Mouse (Mus musculus) myocyte (in vitro differentiated cells): ENCODE measurements around the gene Slc25a21.

ENCODE experiments used
- E2F4 ChIP-seq: IDR thresholded peaks from one replicate; pipeline ENCODE4 v1.6.1; 2011; ENCODE audit warnings: mild to moderate bottlenecking, control low read depth, moderate library complexity; ENCODE audit not compliant: insufficient read depth
- MAX ChIP-seq: IDR thresholded peaks from one replicate; pipeline ENCODE4 v1.6.1; 2011; ENCODE audit warnings: low read depth, mild to moderate bottlenecking, control low read depth
- MYOD1 ChIP-seq, 3 experiments: IDR thresholded peaks; one replicate each; pipeline ENCODE4 v1.6.1; 2011; ENCODE audit warnings: control low read depth in 2 of 3, low read depth in 2 of 3, mild to moderate bottlenecking in 2 of 3, moderate library complexity in 1 of 3; ENCODE audit not compliant: insufficient read length in 2 of 3, control insufficient read depth in 1 of 3
- MYOG ChIP-seq, 3 experiments: IDR thresholded peaks; one replicate each; pipeline ENCODE4 v1.6.1; 2011; ENCODE audit warnings: control low read depth in 2 of 3, low read depth in 2 of 3, mild to moderate bottlenecking in 2 of 3; ENCODE audit not compliant: insufficient read length in 2 of 3, control insufficient read depth in 1 of 3, insufficient read depth in 1 of 3
- POLR2A ChIP-seq: IDR thresholded peaks from one replicate; pipeline ENCODE4 v1.6.1; 2011; ENCODE audit warnings: low read depth, mild to moderate bottlenecking, control low read depth, moderate library complexity; ENCODE audit not compliant: insufficient read length
- POLR2AphosphoS2 ChIP-seq: IDR thresholded peaks from one replicate; pipeline ENCODE4 v1.6.1; 2011; ENCODE audit warnings: low read depth, control low read depth; ENCODE audit not compliant: insufficient read length
- TCF12 ChIP-seq: IDR thresholded peaks from one replicate; pipeline ENCODE4 v1.6.1; 2011; ENCODE audit warnings: mild to moderate bottlenecking, control low read depth; ENCODE audit not compliant: poor library complexity, insufficient read depth, severe bottlenecking
- USF1 ChIP-seq: IDR thresholded peaks from one replicate; pipeline ENCODE4 v1.6.1; 2011; ENCODE audit warnings: low read depth, mild to moderate bottlenecking, control low read depth, moderate library complexity

- TF ChIP-seq POLR2A (no peak), TCF12 (no peak), MYOD1 (IDR thresholded peaks at IDR 0.05; ENCODE audit: control insufficient read depth in 1 of 3, insufficient read length in 2 of 3, low read depth in 2 of 3) (no peak), MAX (no peak), E2F4 (no peak), USF1 (no peak), MYOG (IDR thresholded peaks at IDR 0.05; ENCODE audit: control insufficient read depth in 1 of 3, insufficient read depth in 1 of 3, insufficient read length in 2 of 3, low read depth in 2 of 3) (no peak), POLR2AphosphoS2 (no peak)
Observed at GRCm38 (mm10) chr12:56681096-56681811, 516.0 kb downstream of the Slc25a21 start.
